Mouse (Mus musculus): ENCODE data around the gene Pcnx. TPM values are rescaled to one million over a fixed set of nuclear protein-coding genes. Genes with fewer than 3 reads are reported as not detected.

The Pcnx gene
- polyA plus RNA-seq, 1 experiment from 2014 or later, result 8.6 TPM

DNA sequence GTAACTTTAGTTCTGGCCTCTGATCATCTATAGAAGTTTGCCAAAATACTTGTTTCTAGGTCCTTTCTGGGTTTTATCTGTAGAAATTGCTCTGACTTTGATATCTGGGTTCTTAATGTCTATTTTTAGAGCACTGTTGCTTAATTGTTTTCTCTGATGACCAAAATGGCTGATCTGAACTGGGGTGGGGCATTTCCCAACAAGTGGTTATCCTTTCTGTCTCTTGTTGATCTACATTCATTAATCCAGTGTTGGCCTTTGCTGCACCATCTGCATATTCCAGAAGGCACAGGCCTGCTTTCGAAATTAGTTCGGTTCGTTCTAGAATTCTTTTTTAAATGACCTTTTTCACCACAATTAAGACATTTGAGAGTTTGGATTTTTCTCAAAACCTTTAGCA lies 20.3 kb downstream of the Pcnx start:
- 97% methylated on average over 3 of the region's 3 CpGs for WGBS
- no peak overlapping the region for H3K27ac ChIP-seq (ENCODE audit: low read depth, low read length)
- H3K4me2 ChIP-seq (ENCODE audit: low read length), result no peak overlapping the region
- ATAC-seq, result no peak
- no peaks in the 10 kb centered on the region for H3K9me3 ChIP-seq (ENCODE audit: control insufficient read depth, low read length)
- no peak overlapping the region for H3K4me3 ChIP-seq (ENCODE audit: low read length)
- no peaks in the 10 kb centered on the region for H3K27me3 ChIP-seq (replicated peaks; ENCODE audit: control insufficient read depth, insufficient read depth, low read length)
- no peaks in the 10 kb centered on the region for H3K36me3 ChIP-seq (ENCODE audit: control insufficient read depth, insufficient read depth, low read length)
- H3K4me1 ChIP-seq (ENCODE audit: control insufficient read depth, insufficient read depth, low read depth, low read length), result no peaks in the 10 kb centered on the region
- no peak overlapping the region for H3K9ac ChIP-seq (ENCODE audit: low read depth, low read length)

DNA sequence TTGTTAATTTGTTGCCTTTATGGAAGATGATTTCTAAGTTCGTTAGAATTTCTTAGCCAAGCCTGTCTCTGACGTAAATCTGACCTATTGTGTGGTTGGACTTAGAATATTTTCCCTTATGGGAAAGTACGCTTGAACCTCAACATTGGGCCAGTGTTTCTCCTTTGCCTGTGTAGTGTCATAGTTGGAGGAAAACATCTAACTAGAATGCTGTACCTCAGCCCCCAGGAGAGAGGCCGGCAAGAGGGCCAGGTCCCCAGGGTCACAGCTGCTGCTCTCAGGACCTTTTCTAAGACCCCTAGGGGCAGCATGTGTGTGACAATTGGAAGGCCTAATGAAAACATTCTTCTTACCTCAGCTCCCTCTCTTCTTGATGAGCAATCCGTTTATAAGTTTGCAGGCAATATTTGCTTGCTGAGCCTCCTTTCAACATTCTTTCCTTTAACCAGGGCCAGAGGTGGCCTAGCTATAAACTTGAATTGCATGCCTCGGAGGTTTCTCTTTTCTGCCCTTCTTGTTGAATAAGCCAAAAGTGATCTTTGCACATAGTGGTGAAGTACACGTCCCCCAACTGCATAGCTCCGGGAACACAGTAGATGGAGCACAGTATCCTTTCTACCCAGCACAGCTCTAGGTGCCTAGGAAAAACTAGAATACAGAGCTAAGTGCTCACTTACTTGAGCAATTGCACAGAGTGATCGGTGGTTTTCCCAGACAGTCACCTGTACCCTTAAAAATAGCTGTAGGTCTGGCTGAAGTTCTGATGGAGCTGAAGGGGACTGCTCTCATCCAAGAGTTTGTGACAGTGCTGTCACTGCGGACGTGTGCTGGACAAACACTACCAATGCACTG lies 23.7 kb downstream of the Pcnx start:
- 76% methylated on average over 11 of the region's 11 CpGs for WGBS
- Histone ChIP-seq H3K27ac (ENCODE audit: low read depth, low read length) (no peak overlapping the region), H3K4me2 (ENCODE audit: low read length) (no peak overlapping the region), H3K9me3 (ENCODE audit: control insufficient read depth, low read length) (no peaks in the 10 kb centered on the region), H3K36me3 (ENCODE audit: control insufficient read depth, insufficient read depth, low read length) (no peaks in the 10 kb centered on the region), H3K9ac (ENCODE audit: low read depth, low read length) (no peak overlapping the region), H3K27me3 (replicated peaks; ENCODE audit: control insufficient read depth, insufficient read depth, low read length) (no peaks in the 10 kb centered on the region), H3K4me3 (ENCODE audit: low read length) (no peak overlapping the region), H3K4me1 (ENCODE audit: control insufficient read depth, insufficient read depth, low read depth, low read length) (no peaks in the 10 kb centered on the region; the same call in 1 of the 2 replicates)
- no peak for ATAC-seq

DNA sequence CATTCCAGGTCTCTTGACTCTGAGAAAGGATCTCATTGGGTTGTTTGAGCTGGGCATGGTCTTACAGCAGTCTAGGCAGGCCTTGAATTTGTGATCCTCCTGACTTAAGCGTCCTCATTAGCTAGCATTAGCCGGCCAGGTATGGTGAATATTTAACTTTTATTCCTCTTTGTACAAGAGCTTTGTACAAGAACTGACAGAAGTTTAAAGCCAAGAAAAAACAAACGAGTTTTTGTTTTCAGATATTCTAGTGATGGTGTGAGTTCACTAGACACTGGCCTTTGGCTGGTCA lies 24.2 kb downstream of the Pcnx start:
- no peak overlapping the region for H3K27ac ChIP-seq (ENCODE audit: low read depth, low read length)
- H3K9me3 ChIP-seq (ENCODE audit: control insufficient read depth, low read length), result no peaks in the 10 kb centered on the region
- H3K36me3 ChIP-seq (ENCODE audit: control insufficient read depth, insufficient read depth, low read length), result no peaks in the 10 kb centered on the region
- no peak for ATAC-seq
- no peaks in the 10 kb centered on the region for H3K27me3 ChIP-seq (replicated peaks; ENCODE audit: control insufficient read depth, insufficient read depth, low read length)
- WGBS, result 89% methylated on average over 3 of the region's 3 CpGs
- no peak overlapping the region for H3K4me2 ChIP-seq (ENCODE audit: low read length)
- H3K4me3 ChIP-seq (ENCODE audit: low read length), result no peak overlapping the region
- no peak overlapping the region for H3K9ac ChIP-seq (ENCODE audit: low read depth, low read length)
- no peaks in the 10 kb centered on the region; the same call in 1 of the 2 replicates for H3K4me1 ChIP-seq (ENCODE audit: control insufficient read depth, insufficient read depth, low read depth, low read length)

- Histone ChIP-seq H3K4me3 (ENCODE audit: low read length) (no peak overlapping the region), H3K27ac (ENCODE audit: low read depth, low read length) (no peak overlapping the region), H3K4me2 (ENCODE audit: low read length) (no peak overlapping the region), H3K36me3 (ENCODE audit: control insufficient read depth, insufficient read depth, low read length) (no peaks in the 10 kb centered on the region), H3K4me1 (ENCODE audit: control insufficient read depth, insufficient read depth, low read depth, low read length) (no peaks in the 10 kb centered on the region; the same call in 1 of the 2 replicates), H3K9ac (ENCODE audit: low read depth, low read length) (no peak overlapping the region), H3K27me3 (replicated peaks; ENCODE audit: control insufficient read depth, insufficient read depth, low read length) (no peaks in the 10 kb centered on the region), H3K9me3 (ENCODE audit: control insufficient read depth, low read length) (no peaks in the 10 kb centered on the region)
- 69% methylated on average over 5 of the region's 5 CpGs for WGBS
- ATAC-seq, result no peak
Measured at GRCm38 (mm10) chr12:81884983-81885382, 25.2 kb downstream of the Pcnx start.

GRCm38 (mm10) chr12:81885982-81886381 lies 26.2 kb downstream of the Pcnx start:
- H3K4me1 ChIP-seq (ENCODE audit: control insufficient read depth, insufficient read depth, low read depth, low read length), result no peaks in the 10 kb centered on the region; the same call in 1 of the 2 replicates
- H3K9me3 ChIP-seq (ENCODE audit: control insufficient read depth, low read length), result no peaks in the 10 kb centered on the region
- no peak overlapping the region for H3K4me2 ChIP-seq (ENCODE audit: low read length)
- H3K9ac ChIP-seq (ENCODE audit: low read depth, low read length), result no peak overlapping the region
- H3K36me3 ChIP-seq (ENCODE audit: control insufficient read depth, insufficient read depth, low read length), result no peaks in the 10 kb centered on the region
- 88% methylated on average over 4 of the region's 4 CpGs for WGBS
- no peak overlapping the region for H3K4me3 ChIP-seq (ENCODE audit: low read length)
- H3K27ac ChIP-seq (ENCODE audit: low read depth, low read length), result no peak overlapping the region
- ATAC-seq, result no peak
- no peaks in the 10 kb centered on the region for H3K27me3 ChIP-seq (replicated peaks; ENCODE audit: control insufficient read depth, insufficient read depth, low read length)

GRCm38 (mm10) chr12:81888954-81889353 lies 29.1 kb downstream of the Pcnx start:
- no peak for ATAC-seq
- Histone ChIP-seq H3K4me3 (ENCODE audit: low read length) (no peak overlapping the region), H3K4me1 (ENCODE audit: control insufficient read depth, insufficient read depth, low read depth, low read length) (peaks cover 3% of the 10 kb centered on the region; the same call in 1 of the 2 replicates), H3K9me3 (ENCODE audit: control insufficient read depth, low read length) (no peaks in the 10 kb centered on the region), H3K27me3 (replicated peaks; ENCODE audit: control insufficient read depth, insufficient read depth, low read length) (no peaks in the 10 kb centered on the region), H3K9ac (ENCODE audit: low read depth, low read length) (no peak overlapping the region), H3K27ac (ENCODE audit: low read depth, low read length) (no peak overlapping the region), H3K36me3 (ENCODE audit: control insufficient read depth, insufficient read depth, low read length) (no peaks in the 10 kb centered on the region), H3K4me2 (ENCODE audit: low read length) (no peak overlapping the region)
- WGBS, result 95% methylated on average over 5 of the region's 5 CpGs

GRCm38 (mm10) chr12:81891946-81892345 lies 32.1 kb downstream of the Pcnx start:
- peaks cover 3% of the 10 kb centered on the region; the same call in 1 of the 2 replicates for H3K4me1 ChIP-seq (ENCODE audit: control insufficient read depth, insufficient read depth, low read depth, low read length)
- H3K9me3 ChIP-seq (ENCODE audit: control insufficient read depth, low read length), result no peaks in the 10 kb centered on the region
- peaks cover 3% of the 10 kb centered on the region; the same call in 1 of the 2 replicates for H3K36me3 ChIP-seq (ENCODE audit: control insufficient read depth, insufficient read depth, low read length)
- H3K4me3 ChIP-seq (ENCODE audit: low read length), result no peak overlapping the region
- ATAC-seq, result no peak
- 83% methylated on average over 1 of the region's 1 CpGs for WGBS
- H3K27me3 ChIP-seq (replicated peaks; ENCODE audit: control insufficient read depth, insufficient read depth, low read length), result no peaks in the 10 kb centered on the region
- no peak overlapping the region for H3K4me2 ChIP-seq (ENCODE audit: low read length)
- no peak overlapping the region for H3K27ac ChIP-seq (ENCODE audit: low read depth, low read length)
- no peak overlapping the region for H3K9ac ChIP-seq (ENCODE audit: low read depth, low read length)

DNA sequence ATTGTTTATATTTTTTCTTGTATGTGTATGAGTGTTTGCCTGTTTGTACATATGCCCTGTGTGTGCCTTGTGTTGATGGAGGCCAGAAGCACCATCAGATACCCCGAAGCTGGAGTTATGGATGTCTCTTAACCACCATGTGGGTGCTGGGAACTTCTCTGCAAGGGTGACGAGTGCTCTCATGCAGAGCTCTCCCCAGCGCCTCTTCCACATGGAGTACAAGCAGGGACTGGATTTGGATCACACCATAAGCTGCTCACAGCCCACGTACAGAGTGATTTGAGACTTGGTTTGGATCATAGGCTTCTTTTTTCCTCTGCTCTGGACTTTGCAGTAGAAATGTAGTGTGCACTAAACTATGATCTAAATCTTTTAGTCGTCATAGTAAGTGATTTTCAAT lies 34.5 kb downstream of the Pcnx start:
- Histone ChIP-seq H3K9me3 (ENCODE audit: control insufficient read depth, low read length) (no peaks in the 10 kb centered on the region), H3K36me3 (ENCODE audit: control insufficient read depth, insufficient read depth, low read length) (peaks cover 3% of the 10 kb centered on the region), H3K27me3 (replicated peaks; ENCODE audit: control insufficient read depth, insufficient read depth, low read length) (no peaks in the 10 kb centered on the region), H3K27ac (ENCODE audit: low read depth, low read length) (no peak overlapping the region), H3K9ac (ENCODE audit: low read depth, low read length) (no peak overlapping the region), H3K4me2 (ENCODE audit: low read length) (no peak overlapping the region), H3K4me1 (ENCODE audit: control insufficient read depth, insufficient read depth, low read depth, low read length) (peaks cover 3% of the 10 kb centered on the region; the same call in 1 of the 2 replicates), H3K4me3 (ENCODE audit: low read length) (no peak overlapping the region)
- ATAC-seq, result no peak
- 91% methylated on average over 5 of the region's 5 CpGs for WGBS

DNA sequence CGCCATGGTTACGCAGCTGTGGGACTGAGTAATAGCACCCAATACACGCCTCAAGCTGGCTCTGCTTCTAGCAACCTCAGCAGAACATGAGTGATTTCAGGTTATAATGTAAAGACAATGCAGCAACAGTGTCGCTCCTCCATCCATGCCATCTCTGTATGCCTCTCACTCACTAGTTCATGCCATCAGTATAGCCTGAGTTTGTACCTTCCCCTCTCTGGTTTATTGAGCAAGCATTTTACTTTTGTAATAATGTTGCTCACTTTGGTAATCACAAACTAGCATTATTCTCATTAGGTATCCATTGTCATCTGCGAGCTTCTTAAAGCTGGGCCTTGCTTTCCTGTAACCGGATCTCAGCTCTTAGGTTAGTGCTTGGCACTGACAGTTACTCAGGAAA lies 36.2 kb downstream of the Pcnx start:
- Histone ChIP-seq H3K4me3 (ENCODE audit: low read length) (no peak overlapping the region), H3K4me1 (ENCODE audit: control insufficient read depth, insufficient read depth, low read depth, low read length) (peaks cover 3% of the 10 kb centered on the region; the same call in 1 of the 2 replicates), H3K9me3 (ENCODE audit: control insufficient read depth, low read length) (no peaks in the 10 kb centered on the region), H3K9ac (ENCODE audit: low read depth, low read length) (no peak overlapping the region), H3K27ac (ENCODE audit: low read depth, low read length) (no peak overlapping the region), H3K36me3 (ENCODE audit: control insufficient read depth, insufficient read depth, low read length) (peaks cover 3% of the 10 kb centered on the region), H3K27me3 (replicated peaks; ENCODE audit: control insufficient read depth, insufficient read depth, low read length) (no peaks in the 10 kb centered on the region), H3K4me2 (ENCODE audit: low read length) (no peak overlapping the region)
- 94% methylated on average over 6 of the region's 6 CpGs for WGBS
- ATAC-seq, result no peak

Measured in hindbrain, embryonic 16.5 days (tissue).